Mouse (Mus musculus): ENCODE measurements around the gene Nmnat1. TPM values are rescaled to one million over a fixed set of nuclear protein-coding genes. Genes with fewer than 3 reads are reported as not detected.

The Nmnat1 gene
- 16.1 and 17.9 TPM in 2 replicates for total RNA-seq (2021)
- long read RNA-seq, experiment 1, partial matches to known transcripts, result 2 of 8 reads
- long read RNA-seq, experiment 1, other reads (novel, unspliced or antisense), result 0 of 8 reads
- long read RNA-seq, experiment 2, transcript Nmnat1-201 (5 exons, 1,238 nt), result major isoform, 9 of 12 reads
- long read RNA-seq, experiment 2, partial matches to known transcripts, result 0 of 12 reads
- long read RNA-seq, experiment 2, other reads (novel, unspliced or antisense), result 2 of 12 reads

DNA sequence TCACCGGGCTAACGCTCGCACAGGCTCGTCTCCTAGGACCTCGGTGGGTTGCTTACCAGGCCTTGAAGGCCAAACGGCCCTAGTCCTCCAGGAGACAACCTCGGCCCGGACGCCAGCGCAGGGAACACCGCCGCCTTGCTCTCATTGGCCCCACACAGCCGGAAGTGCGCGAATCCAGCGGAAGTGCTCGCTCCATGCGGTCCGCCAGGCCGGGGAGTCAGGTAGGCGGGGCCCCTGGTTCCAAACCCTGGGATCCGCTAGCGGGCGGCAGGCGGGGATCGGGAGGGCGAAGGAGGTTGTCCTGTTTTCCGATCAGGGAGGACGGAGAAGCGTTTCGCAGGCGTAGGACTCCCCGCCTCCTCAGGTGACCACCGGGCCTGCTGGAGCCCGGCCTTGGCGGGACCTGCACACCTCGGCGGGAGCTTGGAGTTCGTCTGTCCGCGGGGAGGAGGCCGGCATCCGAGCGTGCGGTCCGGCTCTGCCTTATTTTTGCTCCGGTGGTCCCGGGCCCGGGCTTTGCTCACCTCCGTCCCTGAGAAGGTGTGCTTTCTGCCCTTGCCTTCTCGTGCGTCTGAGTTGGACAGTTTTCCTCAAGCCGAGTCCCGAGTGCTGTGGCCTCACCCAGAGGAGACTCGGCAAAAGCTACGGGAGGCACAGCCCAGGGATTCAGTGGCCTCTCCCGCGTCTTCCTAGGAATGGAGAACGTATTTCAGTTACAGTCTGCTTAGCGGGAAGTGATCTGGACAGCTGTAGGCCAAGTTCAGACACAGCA is at the start of gene Nmnat1, which contains the start of gene Lzic:
Gene Nmnat1 (minus strand): TSS at position 150 of the 772 bp plus-strand sequence.
Gene Lzic (plus strand): TSS at position 177 of the 772 bp plus-strand sequence.
- DNase-seq, result peak; percentile 98

DNA sequence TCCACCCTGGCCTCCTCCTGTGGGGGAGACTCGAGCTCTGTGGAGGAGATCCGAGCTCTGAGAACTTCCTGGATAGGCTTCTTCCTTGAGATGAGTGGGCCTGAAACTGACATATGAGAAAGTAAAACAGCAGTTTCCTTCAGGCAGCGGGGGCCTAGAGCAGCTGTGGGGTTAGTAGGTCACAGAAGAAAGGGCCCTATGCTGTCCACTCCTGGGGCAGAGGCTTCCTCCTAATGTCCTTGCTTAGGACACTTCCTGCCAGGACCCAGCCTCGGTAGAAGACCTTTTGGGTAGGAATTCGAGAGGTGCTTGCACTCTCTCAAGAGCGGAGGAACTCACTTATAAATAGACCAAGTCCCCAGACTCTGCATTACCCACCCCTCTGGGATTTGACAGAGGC is 44.7 kb upstream of the Nmnat1 start:
- DNase-seq, result no peak

GRCm38 (mm10) chr4:149527621-149528354 is 42.8 kb upstream of the Nmnat1 start:
- DNase-seq, result no peak

- peak; percentile 48 for DNase-seq
These were observed 41.3 kb upstream of the Nmnat1 start for GRCm38 (mm10) chr4:149526330-149526729.

DNA sequence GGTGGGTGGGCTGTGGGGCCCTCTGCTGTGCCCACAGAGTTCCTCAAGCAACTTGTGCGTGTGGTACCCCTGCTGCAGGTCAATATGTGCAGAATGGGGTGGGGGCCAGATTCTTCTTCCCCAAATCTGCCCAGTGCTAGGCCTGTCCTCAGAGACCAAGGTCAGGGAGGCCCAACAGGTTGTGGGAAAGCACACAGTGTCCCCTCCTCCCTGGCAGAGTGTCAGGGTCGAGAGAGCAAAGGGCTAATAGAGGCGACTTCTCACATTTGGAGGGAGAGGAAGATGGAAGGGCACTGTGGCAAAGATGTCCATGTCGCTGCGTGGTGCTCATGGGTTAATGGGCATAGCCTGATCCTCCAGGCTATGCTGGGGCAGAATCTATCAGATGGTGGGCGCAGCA is 40.8 kb upstream of the Nmnat1 start:
- DNase-seq, result peak; percentile 24

DNA sequence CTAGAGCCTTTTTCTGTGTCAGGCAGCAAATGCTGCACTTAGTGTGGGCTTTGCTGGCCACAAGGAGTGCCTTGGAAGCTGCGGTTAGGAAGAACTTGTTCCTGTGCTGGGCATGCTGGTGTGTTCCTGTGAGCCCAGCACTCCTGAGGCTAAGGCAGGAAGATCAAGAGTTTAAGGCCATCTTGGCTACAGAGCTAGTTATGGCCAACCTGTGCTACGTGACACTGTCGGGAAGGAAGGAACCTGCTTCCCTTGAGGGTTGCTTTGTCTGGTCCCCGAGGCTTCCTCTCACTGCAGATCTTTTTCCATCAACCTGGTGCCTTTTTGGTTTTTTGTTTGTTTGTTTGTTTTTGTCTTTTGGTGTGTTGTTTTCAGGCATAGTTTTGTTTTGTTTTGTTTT is 40.2 kb upstream of the Nmnat1 start:
- DNase-seq, result no peak

DNA sequence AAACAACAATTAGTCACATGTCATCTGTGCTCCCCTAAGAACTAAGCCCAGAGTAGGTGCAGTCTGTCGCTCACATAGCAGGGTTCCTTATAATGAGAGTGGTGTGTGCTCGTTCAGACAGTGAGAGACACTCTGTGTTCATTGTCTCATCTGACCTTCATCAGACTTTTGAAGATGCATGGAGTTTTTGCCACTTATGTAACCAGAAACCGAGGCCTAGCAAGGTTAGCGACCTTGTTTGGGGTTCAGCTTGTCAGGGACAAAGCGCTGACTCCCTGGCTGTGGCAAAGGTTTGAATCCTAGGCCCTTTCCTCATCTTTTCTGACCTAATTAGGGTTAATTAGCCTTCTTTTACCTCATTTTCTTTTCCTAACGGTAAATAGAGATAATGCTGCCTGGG is 39.0 kb upstream of the Nmnat1 start:
- DNase-seq, result peak; percentile 37

DNA sequence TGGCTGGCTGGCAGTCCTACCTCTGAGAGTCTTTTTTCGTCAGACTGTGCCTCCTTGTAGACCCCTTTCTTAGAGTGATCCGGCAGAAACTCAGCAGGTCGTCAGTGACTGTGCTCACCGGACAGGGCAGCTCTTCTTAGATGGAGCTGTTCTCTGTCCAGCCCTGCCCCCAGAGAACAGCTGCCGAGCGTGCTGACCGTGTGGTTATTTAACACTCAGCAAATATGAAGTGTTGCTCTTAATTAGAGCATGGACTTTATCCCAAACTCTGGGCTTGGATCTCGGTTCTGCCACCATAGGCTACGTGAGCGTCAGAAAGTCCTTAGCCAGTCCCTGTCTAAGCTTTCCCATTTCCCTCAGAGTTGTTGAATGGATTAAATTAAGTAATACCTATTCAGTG is 36.3 kb upstream of the Nmnat1 start:
- DNase-seq, result no peak

- no peak for DNase-seq
These were observed 33.6 kb upstream of the Nmnat1 start for GRCm38 (mm10) chr4:149518351-149519220.

DNA sequence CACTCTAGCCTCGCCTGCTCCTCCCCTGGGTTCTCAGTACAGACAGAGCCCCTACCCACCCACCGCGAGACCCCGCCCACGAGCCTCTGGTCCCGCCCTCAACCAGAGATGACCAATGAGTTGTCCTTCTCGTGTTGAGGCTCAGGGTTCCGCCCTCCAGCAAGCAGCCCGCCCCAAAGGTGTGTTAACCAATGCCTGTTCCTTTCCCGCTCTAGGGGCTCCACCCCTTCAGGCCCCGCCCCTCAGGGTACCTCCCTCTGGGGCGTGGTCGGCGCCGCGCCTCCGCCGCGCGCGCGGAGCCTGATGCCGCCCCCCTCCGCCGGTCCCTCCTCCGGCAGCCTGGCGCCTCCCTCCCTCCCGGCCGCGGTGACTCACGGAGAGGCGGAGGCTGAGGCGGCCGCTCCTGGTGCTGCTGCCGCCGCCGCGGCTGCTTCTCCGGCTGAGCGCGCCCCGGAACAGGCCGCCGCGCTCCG is 32.9 kb upstream of the Nmnat1 start, which contains the start of gene Ctnnbip1:
Gene Ctnnbip1 (plus strand): TSS at position 369 of the 473 bp plus-strand sequence.
- DNase-seq, result peak; percentile 99

- no peak for DNase-seq
These were observed 30.7 kb upstream of the Nmnat1 start for GRCm38 (mm10) chr4:149515706-149516105.

GRCm38 (mm10) chr4:149512072-149512471 is 27.1 kb upstream of the Nmnat1 start:
- no peak for DNase-seq

DNA sequence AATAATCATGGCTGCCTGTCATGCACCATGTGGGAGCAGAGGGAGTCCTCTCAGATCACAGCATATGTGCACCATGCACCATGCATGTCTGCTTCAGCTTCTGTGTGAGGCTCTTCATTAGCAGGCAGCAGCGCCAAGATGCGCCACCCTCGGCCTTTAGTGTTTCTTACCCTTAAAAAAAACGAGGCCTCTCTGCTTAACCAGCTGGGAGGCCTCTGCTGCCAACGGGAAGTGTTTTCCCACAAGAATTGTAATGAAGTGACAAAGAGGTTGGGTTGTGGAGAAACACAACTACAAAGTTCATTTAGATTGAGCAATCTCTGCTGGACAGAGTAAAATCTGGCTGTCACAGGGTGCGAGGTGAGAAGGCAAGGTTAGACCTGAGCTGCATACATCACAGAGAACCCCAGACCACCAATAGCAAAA is 26.2 kb upstream of the Nmnat1 start:
- no peak for DNase-seq

DNA sequence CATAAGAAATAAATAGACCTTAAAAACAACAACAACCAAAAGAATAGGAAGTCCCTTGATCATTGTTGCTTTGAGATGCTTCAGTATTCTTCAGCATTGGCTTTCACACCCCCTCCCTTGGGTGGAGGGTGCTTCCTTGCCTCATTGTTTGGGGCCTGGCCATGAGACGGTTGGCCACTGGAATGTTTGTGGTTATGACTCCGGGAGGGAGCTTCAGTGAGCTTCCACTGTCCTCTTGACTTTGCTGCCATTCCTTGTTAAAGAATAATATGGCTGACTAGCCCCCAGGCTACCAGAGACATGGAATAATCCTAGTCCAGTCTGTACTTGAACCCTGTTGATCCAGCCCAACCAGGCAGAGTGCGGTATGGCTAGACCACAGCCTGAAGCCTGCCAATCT is 21.9 kb upstream of the Nmnat1 start:
- no peak for DNase-seq

DNA sequence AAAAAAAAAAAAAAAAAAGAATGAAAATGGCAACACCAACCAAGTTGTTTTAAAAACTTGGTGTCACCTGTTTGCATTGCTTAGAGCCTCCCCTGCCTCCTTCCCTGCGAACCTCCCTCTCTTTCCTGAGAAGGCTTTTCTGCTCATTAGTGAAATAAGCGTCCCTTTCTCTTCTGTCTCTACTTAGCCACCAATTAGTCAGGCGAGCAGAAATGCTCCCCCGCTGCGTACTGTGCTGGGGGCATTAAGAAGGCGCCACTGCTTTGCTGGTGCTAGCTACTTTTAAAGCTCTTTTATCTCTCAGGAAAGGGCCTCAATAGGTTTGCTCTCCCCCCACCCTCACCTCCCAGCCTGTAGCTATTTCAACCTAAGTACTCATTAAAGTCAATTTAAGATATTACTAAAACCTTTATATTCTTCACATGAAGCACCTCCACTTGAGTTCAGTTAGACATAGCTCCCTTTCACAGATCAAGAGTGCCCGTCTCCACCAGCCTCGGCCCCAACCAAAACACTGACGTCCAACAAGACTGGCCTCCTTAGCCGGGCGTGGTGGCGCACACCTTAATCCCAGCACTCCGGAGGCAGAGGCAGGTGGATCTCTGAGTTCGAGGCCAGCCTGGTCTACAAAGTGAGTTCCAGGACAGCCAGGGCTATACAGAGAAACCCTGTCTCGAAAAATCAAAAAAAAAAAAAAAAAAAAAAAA is 20.4 kb upstream of the Nmnat1 start:
- no peak for DNase-seq

DNA sequence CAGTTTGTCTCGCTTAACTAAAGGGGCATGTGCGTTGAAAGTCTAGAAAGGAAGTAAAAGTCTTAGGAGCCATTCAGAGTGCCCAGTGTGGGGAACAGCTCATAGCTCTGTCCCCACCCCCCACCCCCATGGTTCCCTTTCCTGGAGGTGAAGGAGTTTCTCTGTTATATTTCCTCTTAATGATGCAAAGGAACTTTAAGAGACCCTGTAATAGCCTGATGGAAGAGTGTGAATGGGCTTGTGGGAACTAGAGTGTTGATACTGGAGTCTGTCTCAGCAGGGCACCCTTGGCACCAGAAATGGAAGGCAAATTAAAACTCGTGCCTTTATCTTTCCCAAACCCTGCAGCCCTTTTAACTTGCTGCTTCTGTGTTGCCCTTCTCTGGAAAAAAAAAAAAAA is 19.9 kb upstream of the Nmnat1 start:
- no peak for DNase-seq

DNA sequence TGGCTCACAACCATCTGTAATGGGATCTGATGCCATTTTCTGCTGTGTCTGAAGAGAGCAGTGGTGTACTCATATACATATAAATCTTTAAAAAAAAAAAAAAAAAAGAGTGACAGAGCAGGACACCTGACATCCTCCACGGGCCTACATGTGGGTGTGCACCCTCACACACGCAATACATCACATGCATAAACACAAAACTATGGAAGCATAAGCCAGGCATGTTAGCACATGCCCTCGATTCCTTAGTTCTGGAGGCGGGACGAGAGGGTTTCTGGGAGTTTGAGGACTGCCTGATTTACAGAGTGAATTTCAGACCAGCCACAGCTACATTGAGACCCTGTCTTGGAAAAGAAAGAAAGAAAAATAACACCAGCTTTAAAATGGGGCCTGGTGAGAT is 19.4 kb upstream of the Nmnat1 start:
- no peak for DNase-seq

DNA sequence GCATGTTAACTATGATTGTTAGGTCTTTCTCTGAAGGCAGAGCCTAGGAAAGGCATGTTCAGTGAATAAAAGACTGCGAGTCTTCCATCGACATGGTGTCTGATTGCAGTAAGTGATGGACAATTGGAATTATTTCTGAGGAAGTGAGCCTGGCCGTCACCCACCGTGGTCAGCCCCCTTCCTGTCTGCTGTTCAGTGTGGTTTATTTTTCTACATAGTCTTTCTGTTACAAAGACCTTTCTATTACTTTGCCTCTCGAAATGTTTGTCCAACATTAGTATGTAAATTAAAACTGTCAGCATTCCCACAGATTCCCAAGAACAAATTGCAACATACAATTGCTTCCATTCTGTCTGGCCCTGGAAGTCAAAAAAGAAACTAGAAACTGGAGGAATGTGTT is 14.8 kb upstream of the Nmnat1 start:
- no peak for DNase-seq

DNA sequence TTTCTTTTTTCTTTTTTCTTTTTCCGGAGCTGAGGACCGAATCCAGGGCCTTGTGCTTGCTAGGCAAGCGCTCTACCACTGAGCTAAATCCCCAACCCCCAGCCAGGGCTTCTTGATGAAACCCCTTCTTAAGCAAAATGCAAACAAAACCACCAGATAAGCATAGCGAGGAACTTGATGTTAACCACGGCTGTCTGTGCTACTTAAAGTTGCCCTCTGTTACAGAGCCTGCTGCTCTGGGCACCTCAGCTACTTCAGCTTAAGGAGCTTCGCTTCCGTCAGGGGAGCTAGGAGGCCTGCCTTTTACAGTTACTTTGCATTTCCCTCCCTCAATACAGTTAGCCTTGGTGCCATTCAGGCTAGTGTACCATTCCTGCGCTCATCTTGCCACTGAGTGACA is 13.9 kb upstream of the Nmnat1 start:
- no peak for DNase-seq

- no peak for DNase-seq
These were observed 11.6 kb upstream of the Nmnat1 start for GRCm38 (mm10) chr4:149496612-149497011.

- no peak for DNase-seq
These were observed 6.1 kb upstream of the Nmnat1 start for GRCm38 (mm10) chr4:149491151-149491550.

All from adrenal gland, postnatal 14 days (tissue).